Mouse (Mus musculus) embryonic fibroblast, embryonic 13.5 days (primary cell): ENCODE data around the gene Palb2. TPM values are rescaled to one million over a fixed set of nuclear protein-coding genes. Genes with fewer than 3 reads are reported as not detected.
"Not testable (repeated sequence)": the region's sequence is repeated elsewhere in the genome, so short reads cannot be mapped to it uniquely, and the experiment has no call there.

ENCODE experiments used
- H3K27ac ChIP-seq: 2 replicates; pipeline ENCODE4 v1.5.1; 2012; ENCODE audit warnings: low read length, control low read depth, inconsistent platforms; ENCODE audit not compliant: insufficient read depth
- H3K4me1 ChIP-seq: 2 replicates; pipeline ENCODE4 v1.6.1; 2011; ENCODE audit warnings: low read length; ENCODE audit not compliant: control insufficient read depth, insufficient read depth
- H3K4me3 ChIP-seq: 2 replicates; pipeline ENCODE4 v1.5.1; 2011; ENCODE audit warnings: mild to moderate bottlenecking, control low read depth, low read length; ENCODE audit not compliant: insufficient read depth
- CTCF ChIP-seq: IDR thresholded peaks from 2 replicates; pipeline ENCODE4 v1.5.1; 2011; ENCODE audit warnings: mild to moderate bottlenecking, control low read depth, low read length, moderate library complexity, borderline replicate concordance; ENCODE audit not compliant: insufficient read depth
- POLR2A ChIP-seq: IDR thresholded peaks from 2 replicates; pipeline ENCODE4 v1.6.1; 2011; ENCODE audit warnings: low read depth, mild to moderate bottlenecking, control low read depth, low read length, moderate library complexity
- polyA plus RNA-seq: library from polyadenylated mRNA; stranded (reverse); fragments of >200 nt; gene quantifications from 2 replicates; pipeline ENCODE4 v1.2.4, GENCODE M21; 2011; ENCODE audit warnings: low read depth; ENCODE audit not compliant: missing spikeins, insufficient read length

Gene Palb2
- polyA plus RNA-seq, 1 experiment, result 4.0 TPM

DNA sequence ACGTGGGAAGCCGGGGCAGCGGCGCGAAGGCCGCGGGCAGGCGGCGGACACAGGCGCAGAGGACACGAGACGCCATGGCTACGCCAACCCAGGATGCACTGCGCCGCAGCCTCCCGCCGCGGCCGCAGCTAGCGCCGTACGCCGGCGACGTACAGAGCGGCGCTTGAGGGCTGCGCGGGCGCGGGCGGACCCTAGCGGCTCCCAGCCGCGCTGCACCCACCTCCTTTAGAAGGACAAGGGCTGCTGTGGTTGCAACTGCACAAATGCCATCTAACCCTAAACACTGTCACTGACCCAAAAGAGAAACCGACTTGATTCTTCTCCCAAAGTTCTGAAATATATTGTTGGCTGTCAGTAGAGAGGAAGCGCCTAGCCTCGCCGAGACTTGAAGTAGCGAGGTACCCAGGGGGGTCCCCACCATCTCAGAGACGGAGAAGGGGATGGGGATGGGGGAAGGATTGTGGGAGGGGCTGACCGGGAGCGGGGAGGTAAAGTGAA lies 31.0 kb downstream of the Palb2 start, which contains the start of gene Ndufab1:
Gene Ndufab1 (minus strand): TSS at position 140 of the 498 bp plus-strand sequence.
- H3K4me1 ChIP-seq, result peaks cover 6% of the 10 kb centered on the region
- peak within 1 kb of the TSS; percentile 99 for H3K4me3 ChIP-seq
- TF ChIP-seq CTCF, result peak; percentile 41; the same call in 1 of the 2 replicates
- peak; percentile 61 for TF ChIP-seq POLR2A
- H3K27ac ChIP-seq, result no peak within 1 kb of the TSS

DNA sequence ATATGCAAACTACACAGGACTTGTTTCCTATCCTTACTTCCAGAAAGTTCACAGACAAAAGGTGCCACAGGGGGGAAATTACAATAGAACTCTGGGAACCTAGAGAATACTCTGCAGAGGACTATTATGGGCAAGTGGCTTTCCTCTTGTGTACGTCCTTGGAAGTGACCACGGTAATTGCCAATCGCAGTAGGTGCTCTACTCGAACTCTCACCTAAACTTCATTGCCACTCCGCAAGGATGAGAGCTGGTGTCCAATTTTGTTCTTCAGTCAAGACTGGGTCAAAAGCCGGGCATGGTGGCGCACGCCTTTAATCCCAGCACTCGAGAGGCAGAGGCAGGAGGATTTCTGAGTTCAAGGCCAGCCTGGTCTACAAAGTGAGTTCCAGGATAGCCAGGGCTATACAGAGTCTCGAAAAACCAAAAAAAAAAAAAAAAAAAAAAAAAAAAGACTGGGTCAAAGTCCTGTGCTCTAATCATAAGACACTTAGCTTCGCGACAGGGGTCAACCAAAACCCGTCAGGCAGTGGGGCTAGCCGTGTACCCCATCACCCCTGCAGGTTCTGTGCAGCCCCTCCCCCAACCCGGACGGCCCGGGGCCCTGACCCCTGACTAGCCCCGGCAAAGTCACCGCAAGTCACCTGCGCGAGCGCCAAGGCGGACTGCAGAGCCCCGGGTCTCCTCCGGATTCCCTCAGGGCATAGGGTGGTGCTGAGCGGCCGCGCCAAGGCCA lies 31.6 kb downstream of the Palb2 start:
- H3K27ac ChIP-seq, H3K4me1 ChIP-seq: not testable (repeated sequence)
- H3K4me3 ChIP-seq, result peak overlapping the region; percentile 99

DNA sequence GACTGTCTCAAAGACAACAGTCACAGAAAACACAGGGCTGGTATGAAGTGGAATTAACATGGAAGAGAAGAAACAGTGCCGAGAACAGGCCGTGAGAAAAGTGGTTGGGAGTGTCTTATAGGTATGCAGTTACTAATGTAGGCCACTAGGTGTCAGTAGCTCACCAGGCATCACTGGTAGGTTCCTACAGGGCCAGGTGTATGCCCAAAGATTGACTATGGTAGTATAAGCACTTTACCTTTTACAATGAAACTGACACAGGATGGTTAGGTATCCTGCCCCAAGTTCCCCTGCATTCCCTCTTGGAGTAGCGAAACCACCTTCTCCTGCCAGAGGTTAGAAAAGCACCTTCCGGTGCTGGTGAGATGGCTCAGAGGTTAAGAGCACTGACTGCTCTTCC lies 33.6 kb downstream of the Palb2 start:
- TF ChIP-seq POLR2A (no peak), CTCF (peak; percentile 37; the same call in 1 of the 2 replicates)
- Histone ChIP-seq H3K4me1 (peaks cover 6% of the 10 kb centered on the region), H3K27ac (no peak overlapping the region), H3K4me3 (no peak overlapping the region)

DNA sequence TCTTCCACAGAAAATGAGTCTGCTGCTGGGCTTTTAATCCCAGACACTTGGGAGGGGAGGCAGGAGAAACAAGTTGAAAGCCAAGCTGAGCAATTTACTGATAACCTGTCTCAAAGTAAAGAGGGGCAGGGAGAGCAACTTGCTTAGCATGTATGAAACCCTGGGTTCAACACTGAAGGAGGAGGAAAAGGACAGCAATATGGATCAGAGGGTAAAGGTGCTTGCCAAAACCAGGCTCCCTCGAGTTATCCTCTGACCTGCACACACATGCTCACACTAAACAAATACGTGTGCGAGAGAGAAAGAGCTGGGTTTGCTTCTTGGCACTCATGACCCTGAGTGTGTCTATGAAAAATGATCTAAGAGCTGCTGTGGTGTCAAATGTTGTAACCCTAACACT lies 34.8 kb downstream of the Palb2 start:
- TF ChIP-seq POLR2A, result no peak
- TF ChIP-seq CTCF, result no peak
- Histone ChIP-seq H3K4me1 (peaks cover 6% of the 10 kb centered on the region), H3K27ac (no peak overlapping the region), H3K4me3 (no peak overlapping the region)

DNA sequence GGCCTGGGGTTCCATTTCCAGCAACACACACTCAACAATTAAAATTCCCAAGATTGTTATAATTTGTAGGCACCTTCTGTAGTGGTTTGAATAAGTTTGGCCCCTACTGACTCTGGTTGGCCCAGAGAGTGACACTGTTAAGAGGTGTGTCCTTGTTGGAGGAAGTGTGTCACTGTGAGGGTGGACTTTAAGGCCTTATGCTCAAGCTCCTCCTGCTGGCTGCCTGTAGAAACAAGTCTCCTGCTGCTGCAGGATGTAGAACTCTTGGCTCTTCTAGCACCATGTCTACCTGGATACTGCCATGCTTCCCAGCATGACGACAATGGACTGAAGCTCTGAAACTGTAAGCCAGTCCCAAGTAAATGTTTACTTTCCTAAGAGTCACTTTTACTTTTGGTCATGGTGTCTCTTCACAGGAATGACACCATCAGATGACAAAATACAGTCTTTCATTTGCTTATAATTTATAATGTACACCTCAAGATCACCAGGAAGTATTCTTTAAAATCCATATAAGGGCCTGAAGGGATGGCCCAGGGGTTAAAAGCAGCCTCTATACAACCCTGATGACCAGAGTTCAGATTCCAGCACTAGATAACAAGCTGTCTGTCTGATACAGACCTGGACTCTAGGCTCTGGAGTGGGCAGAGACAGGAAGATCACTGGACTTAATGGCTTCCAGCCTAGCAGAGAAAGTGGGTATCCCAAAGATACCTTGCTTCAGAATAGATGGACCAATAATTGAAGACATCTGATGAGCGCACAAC lies 38.0 kb downstream of the Palb2 start:
- TF ChIP-seq POLR2A, result no peak
- no peak for TF ChIP-seq CTCF
- no peak overlapping the region for H3K27ac ChIP-seq
- H3K4me1 ChIP-seq, result peaks cover 2% of the 10 kb centered on the region
- H3K4me3 ChIP-seq, result no peak overlapping the region

DNA sequence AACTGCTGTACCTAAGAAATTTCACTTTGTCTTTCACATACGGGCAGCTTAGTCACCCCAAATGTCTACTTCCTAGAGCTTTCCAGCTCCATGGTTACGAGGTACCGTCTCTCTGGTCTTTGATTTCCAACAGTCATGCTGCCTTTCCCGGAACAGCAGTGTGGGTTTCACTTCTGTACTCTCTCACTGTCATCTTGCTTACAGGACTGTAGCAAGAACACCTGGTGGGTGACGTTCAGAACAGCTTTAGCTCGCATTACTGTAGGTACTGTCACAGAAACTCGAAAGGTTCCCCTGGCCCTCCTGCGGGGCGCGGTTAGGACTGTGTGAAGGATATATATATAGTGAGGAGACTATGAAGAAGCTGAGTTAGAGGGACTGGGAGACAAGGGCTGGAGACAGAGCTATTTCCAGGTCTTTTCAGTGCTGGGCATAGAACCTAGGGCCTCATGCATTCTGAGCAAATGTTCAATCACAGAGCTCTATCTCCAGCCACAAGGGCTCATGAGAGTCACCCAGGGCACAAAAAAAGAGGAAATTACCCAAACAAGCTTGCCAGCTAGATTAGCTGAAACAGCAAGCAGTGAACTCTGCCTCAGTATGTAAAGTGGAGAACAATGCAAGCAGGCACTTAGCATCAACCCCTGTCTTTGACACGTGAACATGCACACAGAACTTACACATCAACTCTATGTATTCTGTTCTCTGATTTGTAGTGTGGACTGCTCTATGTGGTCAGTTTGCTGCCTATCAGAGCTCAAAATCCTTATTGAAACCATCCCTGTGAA lies 45.4 kb downstream of the Palb2 start:
- H3K4me1 ChIP-seq, result no peaks in the 10 kb centered on the region
- no peak overlapping the region for H3K4me3 ChIP-seq
- no peak overlapping the region for H3K27ac ChIP-seq
- no peak for TF ChIP-seq CTCF
- TF ChIP-seq POLR2A, result no peak

DNA sequence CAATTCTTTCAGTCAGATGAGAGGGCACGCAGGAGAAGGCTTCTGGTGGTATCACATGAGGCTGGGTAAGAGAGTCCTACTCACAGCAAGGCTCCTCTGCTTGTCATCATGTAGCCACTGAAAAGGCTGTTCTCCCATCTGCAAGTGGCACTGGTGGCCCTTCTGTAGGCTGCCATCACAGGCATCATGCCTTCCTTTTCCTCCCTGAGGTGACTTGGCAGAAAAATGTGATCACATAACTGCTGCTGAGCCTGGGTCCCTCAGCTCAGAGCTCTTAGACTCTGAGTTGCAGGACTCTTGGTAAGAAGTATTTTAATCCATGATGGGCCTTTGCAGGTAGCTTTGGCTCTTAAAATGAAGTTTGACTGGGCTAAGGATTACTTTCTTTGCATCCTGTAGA lies 51.7 kb downstream of the Palb2 start:
- H3K4me3 ChIP-seq, result no peak overlapping the region
- no peak overlapping the region for H3K27ac ChIP-seq
- TF ChIP-seq CTCF (no peak), POLR2A (no peak)
- H3K4me1 ChIP-seq, result no peaks in the 10 kb centered on the region

DNA sequence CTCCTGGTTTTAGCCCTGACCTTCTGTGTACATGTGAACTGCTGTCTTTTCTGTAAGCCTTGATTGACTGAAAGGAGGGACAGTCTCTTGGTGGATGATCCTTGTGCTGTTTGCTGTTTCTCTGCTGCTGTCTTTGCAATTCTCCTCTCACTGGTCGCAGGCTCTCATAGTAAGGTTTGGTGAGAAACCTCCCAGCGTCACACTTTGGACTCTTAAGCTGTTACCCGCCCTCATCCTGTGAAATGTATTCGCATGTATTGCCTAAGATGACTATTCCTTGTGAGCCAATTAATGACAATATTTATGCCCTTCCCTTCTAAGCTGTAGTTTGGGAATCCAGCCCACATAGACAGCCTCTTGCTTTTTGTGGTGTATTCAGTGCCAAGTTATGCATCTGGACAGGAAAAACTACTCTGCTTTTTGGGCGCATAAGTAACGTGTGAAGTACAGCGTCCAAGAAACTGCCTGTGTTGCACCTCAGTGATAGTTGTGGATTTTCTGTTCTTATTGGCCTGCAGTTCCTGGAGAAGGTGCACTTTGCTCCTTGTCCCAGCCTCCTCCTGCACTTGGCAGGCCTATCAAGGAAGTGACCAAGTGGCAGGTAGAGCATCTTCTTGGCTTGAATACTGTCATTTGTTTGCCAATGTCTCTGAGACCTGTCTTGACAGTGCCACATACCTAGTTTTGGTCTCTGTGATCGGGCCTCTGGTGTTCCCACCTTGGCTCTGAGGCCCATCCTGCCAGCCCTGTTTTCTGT lies 52.8 kb downstream of the Palb2 start:
- H3K4me1 ChIP-seq, result no peaks in the 10 kb centered on the region
- no peak for TF ChIP-seq POLR2A
- no peak for TF ChIP-seq CTCF
- no peak overlapping the region for H3K4me3 ChIP-seq
- no peak overlapping the region for H3K27ac ChIP-seq

DNA sequence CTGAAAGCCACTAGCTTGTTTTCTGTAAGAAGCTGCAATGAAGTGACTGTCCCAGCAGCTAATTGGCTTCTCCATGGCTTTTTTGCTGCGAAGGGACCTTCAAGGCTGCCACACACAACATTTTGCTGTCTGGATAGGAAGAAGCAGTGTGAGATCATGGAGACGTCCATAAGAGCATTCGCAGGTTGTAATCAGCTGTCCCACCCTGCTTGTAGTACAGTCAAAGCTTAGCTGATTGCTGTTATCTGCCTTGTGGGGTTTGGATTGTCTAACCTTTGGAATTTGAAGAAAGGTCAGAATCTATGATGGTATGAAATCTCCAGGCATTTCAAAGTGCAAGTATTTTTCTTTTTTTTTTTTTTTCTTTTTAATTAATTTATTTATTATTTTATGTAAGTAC lies 58.4 kb downstream of the Palb2 start:
- H3K4me1 ChIP-seq, result no peaks in the 10 kb centered on the region; the same call in 1 of the 2 replicates
- TF ChIP-seq CTCF, result no peak
- no peak for TF ChIP-seq POLR2A
- H3K4me3 ChIP-seq, result no peak overlapping the region
- no peak overlapping the region for H3K27ac ChIP-seq
